Mouse (Mus musculus): ENCODE data around the gene Inip.

The Inip gene

DNA sequence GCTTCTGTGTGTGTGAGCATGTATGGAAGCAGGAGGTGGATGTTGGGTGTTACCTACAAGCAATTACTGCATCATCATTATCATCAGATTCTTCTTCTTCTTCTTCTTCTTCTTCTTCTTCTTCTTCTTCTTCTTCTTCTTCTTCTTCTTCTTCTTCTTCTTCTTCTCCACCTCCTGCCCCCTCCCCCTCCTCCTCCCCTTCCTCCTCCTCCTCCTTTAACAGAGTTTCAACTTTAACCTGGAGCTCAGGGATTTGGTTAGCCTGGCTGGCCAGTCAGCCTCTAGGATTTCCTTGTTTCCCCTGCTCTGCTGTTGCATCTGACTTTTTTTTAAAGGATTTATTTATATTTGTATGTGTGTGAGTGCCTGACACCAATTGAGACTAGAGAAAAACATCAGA lies at the start of gene Inip:
Gene Inip, minus strand, starts transcription at position 101 of the 400 bp plus-strand sequence.
- in situ Hi-C loops (cut with MboI): no loop called here

DNA sequence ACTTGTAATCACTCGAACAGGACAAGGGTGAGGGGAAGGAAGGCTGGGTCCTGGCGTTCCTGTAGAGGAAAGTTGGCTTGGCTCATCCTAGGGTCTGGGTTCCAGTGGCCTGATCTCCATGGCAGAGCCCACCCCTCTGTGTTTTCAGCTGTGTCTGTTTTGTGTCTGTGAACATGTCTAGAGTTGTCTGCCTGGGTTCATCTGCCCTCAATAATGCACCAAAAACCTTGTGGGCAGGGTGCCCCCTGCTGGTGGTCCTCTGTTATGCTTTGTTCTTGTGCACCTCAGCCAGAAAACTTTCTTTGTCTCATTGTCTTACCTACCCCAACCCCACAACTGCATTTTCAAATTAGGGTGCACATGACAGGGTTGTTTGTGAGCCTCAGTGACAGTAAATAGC lies 48.8 kb upstream of the Inip start:
- in situ Hi-C loops (cut with MboI): loop anchor here (25.0 kb wide), 1 partner anchor 238 kb away; no protein-coding TSS in a partner anchor

DNA sequence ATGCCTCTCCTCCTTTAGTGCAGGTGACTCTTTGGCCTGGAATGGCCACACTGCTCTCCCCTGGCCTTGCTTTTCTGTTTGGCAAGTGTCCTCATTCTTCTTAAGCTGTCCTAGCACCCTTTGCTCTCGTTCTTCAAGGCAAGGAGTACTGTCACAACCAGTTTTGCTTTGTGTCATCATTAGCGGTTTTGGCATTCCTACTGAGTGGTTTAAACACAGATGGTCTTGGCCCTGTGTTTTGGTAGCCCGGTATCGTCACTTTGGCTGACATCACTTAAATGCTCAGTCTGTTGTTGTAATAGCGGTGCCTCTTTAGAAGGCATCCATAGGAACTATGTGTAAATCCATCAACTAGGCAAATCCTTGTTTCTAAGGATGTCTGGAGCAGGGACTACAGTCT lies 46.1 kb upstream of the Inip start:
- in situ Hi-C loops (cut with MboI): loop anchor here (5.0 kb wide), 1 partner anchor 60 kb away; no protein-coding TSS in a partner anchor

DNA sequence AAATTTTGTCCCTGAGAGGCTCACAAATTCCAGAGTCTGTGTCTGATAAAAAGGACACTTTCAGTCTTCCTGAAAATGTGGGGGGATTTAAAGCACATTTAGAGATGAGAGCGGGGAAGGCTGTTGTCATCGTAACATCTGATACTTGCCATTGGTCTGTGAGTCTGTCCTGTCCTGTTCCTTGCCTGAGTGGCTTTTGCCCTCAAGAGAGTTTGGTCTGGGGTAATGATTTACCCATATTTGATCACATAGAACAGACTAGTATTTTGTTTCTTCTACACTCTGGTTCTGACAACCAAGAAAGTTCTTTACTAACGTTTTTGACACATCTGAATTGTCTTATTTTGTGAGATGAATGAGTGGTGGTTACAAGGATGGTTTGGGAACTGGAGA lies 43.9 kb upstream of the Inip start:
- in situ Hi-C loops (cut with MboI): loop anchor here (5.0 kb wide), 1 partner anchor 58 kb away; no protein-coding TSS in a partner anchor

DNA sequence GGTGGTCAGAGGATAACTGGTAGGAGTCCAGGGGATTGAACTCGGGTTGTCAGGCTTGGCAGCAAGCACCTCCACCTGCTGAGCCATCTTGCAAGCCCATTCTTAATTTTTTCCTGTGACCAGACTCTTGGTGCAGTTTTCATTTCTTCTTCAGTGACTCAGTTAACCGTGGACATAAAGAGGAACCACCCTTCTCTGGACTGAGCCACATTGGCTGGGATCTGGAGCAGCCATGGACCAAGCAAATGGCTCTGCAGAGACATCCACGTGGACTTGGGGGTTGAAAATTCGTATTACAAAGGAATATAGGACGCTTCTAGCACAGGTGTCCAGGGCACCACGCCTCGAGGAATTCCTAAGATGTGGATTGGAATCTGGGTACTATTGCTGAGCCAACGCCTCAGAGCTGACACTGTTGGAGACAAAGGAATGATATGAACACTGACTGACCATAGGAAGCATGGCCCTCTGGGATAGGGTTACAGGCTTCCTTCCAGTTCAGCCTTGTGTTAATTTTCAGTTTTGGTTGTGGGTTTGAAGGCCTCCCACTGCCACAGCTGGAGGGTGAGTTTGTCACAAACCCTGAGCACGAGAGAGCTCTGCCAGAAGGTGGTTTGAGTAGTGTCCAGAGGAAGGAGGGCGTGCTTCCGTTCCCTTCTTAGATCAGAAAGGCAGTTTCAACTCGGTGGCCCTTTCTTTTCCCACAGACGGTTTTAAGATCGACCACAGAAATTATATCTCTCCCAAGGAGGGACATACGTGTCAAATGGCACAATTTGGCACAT lies 43.3 kb upstream of the Inip start:
- in situ Hi-C loops (cut with MboI): loop anchor here (5.0 kb wide), 1 partner anchor 57 kb away; no protein-coding TSS in a partner anchor

DNA sequence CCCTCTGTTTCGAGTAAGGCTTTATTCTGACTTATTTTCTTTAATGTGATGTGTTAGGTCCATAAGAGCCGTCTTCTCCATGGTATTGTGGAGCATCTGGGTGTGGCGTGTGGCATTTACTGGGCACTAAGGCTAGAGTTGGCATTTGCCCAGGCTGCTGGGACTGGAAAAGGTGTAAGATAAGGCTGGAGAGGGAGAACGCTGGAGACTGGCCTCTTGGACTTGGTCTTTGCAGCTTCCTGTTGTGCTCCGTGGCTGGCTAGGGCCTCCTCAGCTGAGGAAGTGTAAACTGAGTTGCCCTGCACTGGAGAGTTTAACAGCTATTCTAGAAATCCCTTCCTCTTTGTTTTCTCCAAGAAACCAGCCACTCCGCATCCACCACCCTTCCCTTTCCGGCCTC lies 36.3 kb upstream of the Inip start:
- in situ Hi-C loops (cut with MboI): no loop called here

DNA sequence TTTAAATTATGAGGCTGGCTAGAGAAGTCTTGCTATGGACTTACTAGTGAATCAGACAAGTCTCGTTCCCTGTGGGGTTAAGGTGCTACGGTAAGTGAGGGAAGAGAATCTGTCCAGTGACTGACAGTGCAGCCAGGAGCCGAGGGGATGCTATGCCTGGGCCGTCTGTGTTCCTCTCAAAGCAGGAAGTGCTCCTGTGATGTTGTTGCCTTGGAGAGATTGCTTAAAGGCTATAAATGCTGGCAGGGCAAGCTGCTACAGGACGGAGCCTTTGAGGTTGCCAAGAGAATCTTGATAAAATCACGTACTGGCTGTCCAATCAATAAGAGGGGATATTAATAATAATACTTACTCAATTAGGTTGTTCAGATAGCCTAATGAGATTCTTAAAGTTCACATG lies 31.4 kb upstream of the Inip start:
- in situ Hi-C loops (cut with MboI): no loop called here

DNA sequence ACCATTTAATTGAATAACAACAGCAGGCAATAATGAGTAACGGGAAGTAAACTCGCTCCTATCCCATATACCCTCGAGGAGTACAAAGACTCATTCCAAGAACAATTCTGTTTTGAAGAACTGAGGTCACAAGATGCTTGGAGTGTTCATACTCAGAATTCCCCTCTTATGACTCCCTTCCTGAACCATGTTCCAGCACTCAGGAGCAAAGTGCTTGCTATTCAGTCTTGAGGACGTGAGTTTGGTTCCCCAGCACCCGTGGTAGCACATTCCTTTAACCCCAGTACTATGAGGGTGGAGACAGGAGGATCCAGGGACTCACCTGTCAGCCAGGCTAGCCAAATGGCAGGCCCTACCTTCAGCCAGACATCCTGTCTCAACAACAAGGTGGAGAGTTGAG lies 29.6 kb upstream of the Inip start:
- in situ Hi-C loops (cut with MboI): no loop called here

DNA sequence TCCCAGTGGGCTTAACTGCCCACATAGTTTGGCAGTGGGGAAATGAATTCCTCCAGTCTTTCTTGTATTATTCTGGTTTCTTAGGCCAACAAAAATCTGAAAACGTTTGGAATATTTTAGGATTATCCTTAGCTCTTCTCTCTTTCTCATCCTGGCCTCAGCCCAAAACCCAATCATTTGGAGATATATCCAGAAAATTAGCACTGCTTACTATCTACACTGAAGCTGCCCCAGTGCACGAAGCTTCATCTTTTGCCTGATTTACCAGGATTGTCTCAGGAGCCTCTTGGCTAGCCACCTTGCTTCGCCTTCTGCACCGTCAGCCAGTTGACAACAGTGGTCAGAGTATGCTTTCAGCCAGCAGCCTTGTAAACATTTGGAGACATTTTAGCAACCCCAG lies 27.7 kb upstream of the Inip start:
- in situ Hi-C loops (cut with MboI): no loop called here

DNA sequence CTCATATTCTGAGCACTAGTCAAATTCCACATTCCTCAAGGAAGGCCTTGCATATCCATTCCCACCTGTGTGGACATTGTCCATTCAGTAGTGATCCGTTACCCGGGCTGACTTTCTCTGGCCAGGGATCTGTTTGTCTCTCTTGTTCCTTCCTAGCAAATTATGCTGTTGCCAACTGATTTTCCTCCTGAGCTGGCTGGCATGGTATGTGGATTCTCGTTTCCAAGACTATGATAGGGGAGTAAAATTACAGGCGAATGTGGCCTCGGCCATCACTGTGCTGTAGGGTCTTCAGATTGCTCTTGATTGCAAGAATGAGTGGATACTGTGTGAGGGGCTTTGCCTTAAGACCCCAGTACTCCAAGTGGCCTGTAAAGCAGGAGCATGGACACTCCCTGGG lies 25.0 kb upstream of the Inip start:
- in situ Hi-C loops (cut with MboI): no loop called here

DNA sequence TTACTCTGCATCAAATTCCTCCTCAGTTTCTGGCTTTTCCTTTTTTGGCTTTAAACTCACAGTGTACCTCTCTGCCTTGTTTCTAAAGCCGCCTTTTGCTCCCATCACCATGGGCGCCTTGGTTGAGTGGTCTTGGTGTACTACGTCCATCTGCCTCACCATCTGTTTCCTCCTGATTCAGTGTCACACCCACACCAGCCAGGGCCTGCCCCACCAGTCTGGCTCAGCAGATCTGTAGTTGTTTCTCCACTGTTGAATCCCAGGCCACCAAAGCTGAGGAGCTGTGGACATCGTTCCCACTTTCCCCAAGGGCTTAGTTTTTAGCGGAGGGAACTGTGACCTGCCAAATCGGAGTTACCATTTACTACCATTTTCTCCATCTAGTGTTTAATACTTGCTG lies 24.2 kb upstream of the Inip start:
- in situ Hi-C loops (cut with MboI): no loop called here

DNA sequence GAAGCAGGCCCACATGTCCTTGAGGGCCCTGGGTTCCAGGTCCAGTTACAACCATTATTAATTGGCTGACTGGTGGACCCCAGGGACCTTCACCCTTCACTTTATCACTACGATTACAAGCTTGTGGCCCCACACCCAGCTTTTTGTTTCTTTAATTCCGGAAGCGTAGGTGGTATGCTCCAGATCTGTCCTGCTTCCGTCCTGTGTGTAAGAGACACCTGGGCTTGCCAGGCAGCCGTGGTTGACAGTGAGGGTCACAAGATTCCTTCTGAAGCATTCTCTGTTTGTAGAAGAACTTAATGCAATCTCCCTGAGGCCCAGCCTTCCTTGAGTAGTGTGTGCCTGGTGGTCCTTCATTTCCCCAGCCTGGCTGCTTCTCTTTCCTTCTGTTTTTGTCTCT lies 23.5 kb upstream of the Inip start:
- in situ Hi-C loops (cut with MboI): no loop called here

DNA sequence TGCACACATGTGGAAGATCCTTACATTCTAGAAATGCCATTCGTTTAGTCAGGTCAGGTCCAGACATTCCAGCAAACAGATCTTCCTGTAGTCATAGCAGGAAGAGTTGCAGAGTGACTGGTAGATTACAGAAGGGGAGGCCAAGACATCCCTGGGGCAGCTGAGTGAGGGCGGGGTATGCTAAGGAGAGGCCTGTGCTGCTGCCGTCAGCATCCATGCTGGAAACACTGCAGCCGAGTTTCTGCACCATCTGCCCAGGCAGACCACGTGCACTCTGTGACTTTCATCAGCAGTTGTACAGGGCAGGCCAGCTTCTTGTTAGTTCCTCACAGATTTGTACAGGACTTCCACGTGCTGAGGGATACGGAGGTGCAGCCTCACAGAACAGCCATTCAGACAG lies 22.1 kb upstream of the Inip start:
- in situ Hi-C loops (cut with MboI): no loop called here

DNA sequence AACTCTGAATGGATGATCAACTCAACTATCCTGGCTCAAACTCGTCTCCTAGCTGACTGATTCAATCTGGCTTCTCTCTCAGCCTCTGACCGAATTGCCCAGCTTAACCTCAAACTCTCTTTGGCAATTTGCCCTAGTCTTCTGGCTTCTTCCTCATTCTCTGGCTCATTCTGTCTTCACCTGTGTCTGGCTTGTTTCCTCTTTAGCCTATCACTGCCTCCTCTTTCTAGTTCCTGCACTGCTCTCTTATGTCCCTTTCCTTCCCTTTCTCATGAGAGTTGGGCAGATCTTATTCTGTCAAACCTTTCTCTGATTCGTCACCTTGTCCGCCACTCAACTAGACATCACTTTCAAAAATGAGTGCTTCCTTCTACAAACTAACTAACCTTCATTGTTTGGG lies 20.7 kb upstream of the Inip start:
- in situ Hi-C loops (cut with MboI): no loop called here

DNA sequence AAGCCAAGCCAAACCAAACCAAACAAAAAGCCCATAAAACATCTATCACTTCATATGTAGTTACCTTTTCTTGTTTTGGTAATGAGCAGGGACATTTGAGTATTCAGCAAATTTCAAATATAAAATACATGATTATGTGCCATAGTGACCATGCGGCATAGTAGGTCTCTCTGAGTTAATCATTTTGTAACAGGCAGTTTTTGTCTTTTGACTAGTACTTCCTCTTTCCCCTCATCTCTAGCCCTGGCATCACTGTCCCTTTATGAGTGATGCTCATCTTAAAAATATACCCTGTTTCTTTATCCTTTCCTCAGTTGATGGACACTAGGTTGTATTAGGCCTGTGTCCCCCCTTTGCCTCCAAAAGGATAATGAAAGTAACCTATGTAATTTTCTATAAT lies 20.1 kb upstream of the Inip start:
- in situ Hi-C loops (cut with MboI): no loop called here

DNA sequence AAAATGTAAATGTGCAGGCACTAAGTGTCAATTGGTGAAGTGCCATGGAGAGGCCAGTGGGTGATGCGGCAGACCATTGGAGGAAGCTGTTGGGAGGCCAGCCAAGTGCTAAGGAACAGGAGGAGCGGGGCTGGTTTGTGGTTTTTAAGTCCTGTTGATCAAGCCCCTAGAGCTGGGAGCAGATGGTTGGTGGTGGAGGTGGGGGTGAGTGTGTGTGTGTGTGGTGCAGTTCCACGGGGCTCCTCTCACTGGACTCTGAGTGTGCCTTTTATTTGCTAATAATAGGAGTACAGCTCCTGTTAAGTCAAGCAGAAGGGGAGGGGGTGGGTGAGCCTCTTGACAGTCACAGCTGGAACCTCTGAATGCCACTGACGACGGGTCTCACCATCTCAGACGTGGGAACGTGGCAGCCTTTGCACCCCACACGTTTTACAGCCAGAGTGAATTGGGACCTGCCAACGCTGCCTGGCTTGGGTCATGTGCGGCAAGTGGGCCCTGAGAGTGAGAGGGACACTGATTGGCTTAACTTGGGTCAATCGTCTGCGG lies 18.2 kb upstream of the Inip start:
- in situ Hi-C loops (cut with MboI): no loop called here

DNA sequence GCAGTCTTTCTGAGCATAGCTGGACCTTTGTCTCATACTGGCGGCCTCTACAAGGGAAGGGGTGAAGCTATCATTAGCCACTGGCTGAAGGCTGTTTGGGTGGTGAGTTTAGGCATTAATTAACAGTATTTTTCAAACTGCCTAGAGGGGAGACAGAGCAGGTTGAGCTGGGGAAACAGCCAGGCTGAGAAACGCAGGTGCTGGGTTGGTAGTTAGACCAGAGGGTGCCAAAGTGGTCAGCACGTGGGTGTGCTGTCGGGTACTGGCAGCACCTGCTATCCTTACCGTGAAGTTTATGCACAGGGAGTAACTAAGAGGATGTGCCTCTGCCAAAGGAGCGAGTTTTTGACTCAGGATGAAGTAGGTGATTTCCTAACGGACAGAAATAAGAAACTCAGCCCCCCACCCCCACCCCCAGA lies 17.7 kb upstream of the Inip start:
- in situ Hi-C loops (cut with MboI): no loop called here

DNA sequence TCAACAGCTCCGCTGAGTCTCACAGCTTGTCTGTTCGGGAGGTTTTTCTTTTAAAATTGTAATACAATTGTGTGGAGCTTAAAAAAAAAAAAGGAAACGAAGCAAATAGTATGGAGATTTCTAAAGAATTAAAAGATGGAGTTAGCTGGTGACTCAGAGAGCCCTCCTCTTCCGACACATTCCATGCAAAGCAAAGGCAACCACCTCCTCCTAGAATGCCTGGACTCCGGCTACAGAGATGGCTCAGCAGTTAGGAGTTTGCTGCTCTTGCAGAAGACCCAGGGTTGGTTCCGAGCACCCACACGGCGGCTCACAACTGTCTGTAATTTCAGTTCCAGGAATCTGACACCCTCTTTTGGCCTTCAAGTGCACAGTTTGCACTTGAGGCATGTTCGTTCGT lies 17.1 kb upstream of the Inip start:
- in situ Hi-C loops (cut with MboI): no loop called here

DNA sequence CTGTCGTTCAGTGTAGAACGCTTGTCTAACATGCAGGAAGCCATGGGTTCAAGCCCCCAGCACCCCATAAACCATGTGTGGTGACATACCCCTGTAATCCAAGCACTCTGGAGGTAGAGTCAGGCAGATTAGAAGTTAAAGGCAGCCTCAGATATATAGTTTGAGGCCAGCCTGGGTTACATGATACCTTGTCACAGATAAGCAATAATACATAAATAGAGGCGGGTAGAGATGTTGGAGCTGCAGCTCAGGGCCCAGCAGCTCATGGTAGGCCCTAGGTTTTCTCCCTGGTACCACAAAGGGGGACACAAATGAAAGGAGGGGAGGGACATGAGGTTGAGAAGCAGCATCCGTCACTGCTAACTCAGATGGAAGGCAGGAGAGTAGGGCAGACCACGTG lies 16.4 kb upstream of the Inip start:
- in situ Hi-C loops (cut with MboI): no loop called here

DNA sequence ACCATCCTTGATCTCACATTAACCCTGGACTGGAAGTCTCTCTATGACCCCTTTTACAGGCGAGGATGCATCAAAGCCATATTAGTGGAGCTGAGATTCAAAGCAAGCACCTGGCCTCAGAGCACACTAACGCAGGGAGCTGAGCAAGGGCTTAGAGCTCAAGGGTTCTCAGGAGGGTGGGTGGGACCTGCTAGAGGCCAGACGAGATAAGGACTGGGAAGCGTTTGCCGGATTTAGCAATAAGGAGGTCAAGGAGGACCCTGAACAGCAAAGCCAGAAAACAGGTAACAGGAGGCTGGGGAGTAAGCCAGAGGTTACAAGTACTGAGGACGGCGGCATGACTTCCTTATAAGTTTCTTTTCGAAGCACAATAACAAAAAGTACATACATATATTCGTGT lies 15.1 kb upstream of the Inip start:
- in situ Hi-C loops (cut with MboI): no loop called here

DNA sequence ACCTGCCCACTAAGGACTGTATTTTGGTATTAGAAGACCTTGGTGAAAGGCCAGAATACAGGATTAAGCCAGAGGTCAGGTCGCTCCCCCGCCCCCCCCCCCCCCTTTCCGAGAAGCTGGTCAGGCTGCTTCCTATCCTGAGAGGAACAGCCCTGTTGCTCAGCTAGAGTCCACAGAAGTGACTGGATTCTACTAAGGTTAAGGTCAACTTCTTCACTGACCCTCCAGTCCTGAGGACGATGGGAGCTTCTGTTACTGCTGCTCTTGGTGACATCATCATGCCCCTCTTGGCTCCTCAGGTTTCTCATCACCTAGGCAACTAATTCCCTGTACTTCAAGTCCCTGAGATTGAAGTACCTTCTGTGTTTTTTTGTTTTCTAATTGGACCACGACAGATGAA lies 14.6 kb upstream of the Inip start:
- in situ Hi-C loops (cut with MboI): no loop called here

DNA sequence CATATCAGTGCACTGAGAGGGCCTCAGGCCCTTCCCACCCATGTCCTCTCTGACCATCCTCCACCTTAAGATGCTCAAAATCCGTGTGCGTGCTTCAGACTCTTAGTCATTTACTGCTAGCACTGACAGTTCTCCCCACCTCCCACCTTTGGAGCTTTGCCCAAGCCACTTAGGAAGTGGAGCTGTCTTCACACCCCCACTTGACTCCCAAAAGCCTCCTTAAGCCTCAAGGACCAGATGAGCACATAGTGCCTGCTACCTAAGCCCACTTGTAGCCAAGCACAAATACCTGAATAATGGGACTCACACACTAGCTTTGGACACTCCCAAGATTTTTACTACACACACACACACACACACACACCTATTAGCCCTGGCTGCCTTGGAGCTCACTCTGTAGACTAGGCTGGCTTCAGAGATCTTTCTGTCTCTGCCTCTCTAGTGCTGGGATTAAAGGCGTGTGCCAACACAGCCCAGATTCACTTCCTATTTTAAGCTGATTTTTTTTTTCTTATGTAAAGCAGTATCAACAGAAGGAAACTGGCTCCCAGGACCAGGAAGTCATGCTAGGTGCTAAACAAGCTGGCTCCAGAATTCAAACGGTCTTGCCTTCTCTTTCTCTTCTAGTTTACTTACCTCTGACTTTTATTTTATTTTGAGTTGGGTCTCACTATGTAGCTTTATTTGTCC lies 13.9 kb upstream of the Inip start:
- in situ Hi-C loops (cut with MboI): no loop called here

DNA sequence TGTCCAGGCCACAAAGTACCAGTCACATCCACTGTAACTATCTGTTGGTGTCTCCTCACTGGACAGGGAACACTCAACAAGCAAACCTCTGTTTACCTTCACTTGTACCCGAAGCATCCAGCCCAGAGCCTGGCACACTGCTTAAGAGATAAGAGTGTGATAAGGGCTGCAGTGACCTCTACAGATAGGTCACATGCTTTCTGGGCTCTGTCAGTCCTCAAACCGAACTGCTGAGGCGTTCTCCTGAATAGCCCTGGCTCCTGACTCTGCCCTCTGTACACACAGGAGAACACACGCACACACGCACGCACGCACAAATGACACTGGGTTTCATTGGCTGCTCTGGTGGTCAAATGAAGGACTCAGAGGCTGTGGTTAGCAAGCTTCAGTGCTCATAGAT lies 12.7 kb upstream of the Inip start:
- in situ Hi-C loops (cut with MboI): no loop called here

Data from mature B cell (primary cell).